Mouse (Mus musculus) limb, embryonic 14.5 days (tissue): Measurements from ENCODE around the gene Myo1a. TPM values are rescaled to one million over a fixed set of nuclear protein-coding genes. Genes with fewer than 3 reads are reported as not detected.

Source experiments
- ATAC-seq: fragments of 200-750 bp; cut with Nextera tagmentation; 2 replicates; pipeline ENCODE4 v1.8.0; 2017; ENCODE audit warnings: low read depth, moderate number of reproducible peaks, moderate TSS enrichment; ENCODE audit not compliant: low FRiP score
- DNase-seq: peaks from one replicate; pipeline ENCODE4 v3.0.0-alpha.2; 2015; ENCODE audit warnings: low spot score
- H3K27ac ChIP-seq: fragments of 300-500 bp; sonication (generic); replicated peaks from 2 replicates; pipeline ENCODE4 v1.5.1; 2014; ENCODE audit warnings: low read depth, mild to moderate bottlenecking, low read length, moderate library complexity, mixed read lengths
- H3K27me3 ChIP-seq: fragments of 300-500 bp; sonication (generic); 2 replicates; pipeline ENCODE4 v1.6.1; 2014; ENCODE audit warnings: low read length, mixed read lengths; ENCODE audit not compliant: control insufficient read depth, insufficient read depth
- H3K36me3 ChIP-seq: fragments of 300-500 bp; sonication (generic); 2 replicates; pipeline ENCODE4 v1.6.1; 2014; ENCODE audit warnings: mild to moderate bottlenecking, low read length, moderate library complexity, mixed read lengths; ENCODE audit not compliant: control insufficient read depth, insufficient read depth
- H3K4me1 ChIP-seq: fragments of 300-500 bp; sonication (generic); 2 replicates; pipeline ENCODE4 v1.6.1; 2014; ENCODE audit warnings: antibody characterized with exemption, low read length, mixed read lengths; ENCODE audit not compliant: control insufficient read depth, insufficient read depth
- H3K4me2 ChIP-seq: fragments of 300-500 bp; sonication (generic); replicated peaks from 2 replicates; pipeline ENCODE4 v1.6.1; 2014; ENCODE audit warnings: low read depth, mild to moderate bottlenecking, low read length, moderate library complexity; ENCODE audit not compliant: severe bottlenecking
- H3K4me3 ChIP-seq: fragments of 300-500 bp; sonication (generic); replicated peaks from 2 replicates; pipeline ENCODE4 v1.5.1; 2014; ENCODE audit warnings: low read length
- H3K9ac ChIP-seq: fragments of 300-500 bp; sonication (generic); 2 replicates; pipeline ENCODE4 v1.6.1; 2014; ENCODE audit warnings: mild to moderate bottlenecking, low read depth, low read length, moderate library complexity; ENCODE audit not compliant: severe bottlenecking
- H3K9me3 ChIP-seq: fragments of 300-500 bp; sonication (generic); 2 replicates; pipeline ENCODE4 v1.6.1; 2016; ENCODE audit warnings: low read length; ENCODE audit not compliant: control insufficient read depth
- POLR2A ChIP-seq: fragments of 200-500 bp; IDR thresholded peaks from 2 replicates; pipeline ENCODE4 v1.8.0; 2012; ENCODE audit warnings: inconsistent platforms, mild to moderate bottlenecking, moderate library complexity, borderline replicate concordance; ENCODE audit not compliant: insufficient read depth, insufficient read length; ENCODE audit errors: extremely low read depth
- WGBS: fragments of 180-500 bp; shearing (Covaris S2); extraction: QIAGEN DNeasy Blood & Tissue Kit; methylation state at CpG from one replicate; pipeline ENCODE4 v1.1.7; 2014; 5-methylcytosine and 5-hydroxymethylcytosine counted together
- polyA plus RNA-seq, 2 experiments: library from polyadenylated mRNA; depleted of rRNA in 1 of 2; stranded (reverse) in 1 of 2; unstranded in 1 of 2; fragments of >200 nt; fragmentation: Nextera tagmentation in 1 of 2; extraction: Ambion mirVana in 1 of 2; gene quantifications; 2 replicates each; pipeline versions ENCODE4 v1.2.1 to v1.2.3; 2012 to 2014

Gene Myo1a
- polyA plus RNA-seq, 2 experiments = 0.30 to 1.7 TPM

DNA sequence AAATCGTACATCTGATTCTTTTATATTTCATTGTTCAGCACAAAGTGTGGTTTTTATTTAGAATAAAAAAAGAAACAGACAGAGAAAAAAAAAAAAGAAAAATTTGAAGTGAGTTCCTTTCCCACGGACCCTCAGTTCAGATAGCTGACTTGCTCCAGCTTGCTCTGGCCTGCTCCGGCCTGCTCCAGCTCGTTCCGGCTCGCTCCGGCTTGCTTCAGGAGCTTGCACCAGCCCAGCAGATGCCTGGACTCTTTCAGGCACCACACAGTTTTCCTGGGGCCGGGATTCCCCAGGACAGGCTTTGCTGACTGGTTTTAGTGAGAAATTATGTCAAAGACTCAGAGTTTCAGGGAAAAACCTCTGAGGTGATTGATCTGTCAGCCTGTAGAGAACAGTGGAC is 42.3 kb downstream of the Myo1a start:
- Histone ChIP-seq H3K36me3 (peaks cover 56% of the 10 kb centered on the region), H3K27ac (no peak overlapping the region), H3K9me3 (no peaks in the 10 kb centered on the region), H3K27me3 (no peaks in the 10 kb centered on the region), H3K9ac (no peak overlapping the region), H3K4me2 (no peak overlapping the region), H3K4me1 (peaks cover 6% of the 10 kb centered on the region; the same call in 1 of the 2 replicates), H3K4me3 (no peak overlapping the region)
- DNase-seq = no peak
- no peak for TF ChIP-seq POLR2A
- no peak for ATAC-seq
- 84% methylated on average over 8 of the region's 8 CpGs for whole genome bisulfite sequencing

DNA sequence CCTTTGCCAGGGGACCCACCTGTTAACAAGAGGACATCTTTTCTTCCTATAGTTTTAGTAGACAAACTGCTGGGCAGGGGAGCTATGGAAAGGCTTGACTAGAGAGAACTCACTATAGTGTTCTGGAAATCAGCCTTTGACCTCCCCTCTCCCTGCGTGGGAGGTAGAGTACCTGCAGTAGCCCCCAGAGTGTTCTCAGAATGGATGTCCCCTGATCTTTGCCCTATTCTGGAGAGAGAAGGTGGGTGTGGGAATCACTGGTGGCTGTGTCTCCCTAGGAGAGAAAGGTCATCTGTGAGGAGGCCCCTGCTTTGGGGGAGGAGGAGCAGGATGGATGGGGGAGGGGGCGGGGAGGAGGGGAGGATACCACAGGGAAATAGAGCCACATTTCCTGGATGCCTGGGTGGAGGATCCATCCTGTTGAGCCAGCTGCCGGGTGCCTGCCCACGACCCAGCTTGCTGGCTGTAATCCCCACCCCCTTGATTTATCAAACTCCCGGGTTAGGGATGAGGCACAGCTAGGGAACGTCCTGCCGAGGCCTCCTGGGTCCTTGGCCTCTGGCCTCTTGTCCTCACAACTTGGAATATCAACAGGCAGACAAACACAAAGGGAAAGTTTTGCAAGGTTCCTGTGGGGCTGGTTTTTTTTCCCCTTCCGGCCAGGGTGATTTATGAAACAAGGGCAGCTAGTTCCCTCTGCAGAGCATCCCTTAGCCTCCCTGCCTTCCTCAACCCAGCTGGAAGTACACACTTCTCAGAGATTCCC is 44.1 kb downstream of the Myo1a start:
- DNase-seq (no peak), ATAC-seq (no peak)
- no peak overlapping the region for H3K4me2 ChIP-seq
- H3K27ac ChIP-seq = no peak overlapping the region
- peaks cover 6% of the 10 kb centered on the region; the same call in 1 of the 2 replicates for H3K4me1 ChIP-seq
- TF ChIP-seq POLR2A = no peak
- H3K27me3 ChIP-seq = no peaks in the 10 kb centered on the region
- H3K9ac ChIP-seq = 0 out of 2 replicates have a peak overlapping the region, but pooled peaks have one; percentile 25
- no peak overlapping the region for H3K4me3 ChIP-seq
- 12% methylated on average over 7 of the region's 8 CpGs for WGBS
- no peaks in the 10 kb centered on the region for H3K9me3 ChIP-seq
- H3K36me3 ChIP-seq = peaks cover 39% of the 10 kb centered on the region

DNA sequence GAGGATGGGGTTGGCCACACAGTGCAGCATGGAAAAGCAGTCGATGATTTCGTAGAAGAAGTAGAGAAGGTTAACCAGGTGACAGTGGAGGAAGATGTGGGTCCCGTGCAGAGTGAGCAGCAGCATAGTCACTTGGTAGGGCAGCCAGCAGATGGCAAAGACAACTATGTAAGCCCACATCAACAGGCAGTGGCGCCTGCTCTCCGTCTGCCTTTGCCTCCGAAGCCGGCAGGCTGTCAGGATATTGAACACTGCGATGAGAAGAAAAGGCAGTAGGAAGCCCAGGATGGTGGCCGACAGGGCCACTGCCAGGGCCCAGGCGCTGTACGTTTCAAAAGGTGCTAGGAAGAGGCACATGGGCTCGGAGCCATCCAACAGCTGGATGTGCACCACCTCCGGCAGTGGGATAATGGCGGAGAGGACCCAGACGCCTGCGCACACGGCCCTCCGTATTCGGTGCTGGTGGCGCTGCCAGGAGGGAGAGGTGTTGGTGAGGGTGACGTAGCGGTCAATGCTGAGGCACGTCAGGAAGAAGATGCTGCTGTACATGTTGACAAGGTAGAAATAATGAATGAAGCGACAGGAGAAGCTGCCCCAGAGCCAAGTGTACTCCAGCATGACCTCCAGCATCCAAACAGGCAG is 45.3 kb downstream of the Myo1a start:
- no peaks in the 10 kb centered on the region for H3K27me3 ChIP-seq
- ATAC-seq (no peak), DNase-seq (no peak)
- no peak overlapping the region for H3K27ac ChIP-seq
- H3K4me1 ChIP-seq = peaks cover 6% of the 10 kb centered on the region; the same call in 1 of the 2 replicates
- H3K4me2 ChIP-seq = peak overlapping the region; percentile 25
- no peak overlapping the region for H3K9ac ChIP-seq
- peaks cover 29% of the 10 kb centered on the region for H3K36me3 ChIP-seq
- TF ChIP-seq POLR2A = no peak
- no peaks in the 10 kb centered on the region for H3K9me3 ChIP-seq
- no peak overlapping the region for H3K4me3 ChIP-seq
- WGBS = 55% methylated on average over 24 of the region's 24 CpGs

DNA sequence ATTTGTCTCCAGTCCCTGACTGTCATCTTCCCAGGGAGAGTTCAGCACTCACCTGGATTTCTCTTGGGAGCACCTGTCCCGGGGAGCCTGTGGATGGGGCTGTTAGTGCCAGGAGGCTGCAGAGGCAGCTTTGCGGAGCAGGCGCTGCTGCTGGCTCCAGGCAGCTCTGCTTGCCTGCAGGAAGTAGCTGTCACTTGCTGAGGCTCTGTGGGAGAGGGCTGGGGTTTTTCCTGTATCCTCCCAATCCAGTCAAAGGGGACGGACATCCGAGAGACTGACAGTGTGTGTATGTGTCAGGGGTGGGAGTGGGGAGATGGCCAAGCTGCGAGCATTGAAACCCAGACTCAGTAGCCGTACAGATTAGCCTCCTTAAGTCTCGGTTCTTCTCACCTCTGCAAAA is 46.6 kb downstream of the Myo1a start, which contains the start of gene Gpr182:
Gene Gpr182 (minus strand): TSS at position 185 of the 400 bp plus-strand sequence.
- H3K4me1 ChIP-seq = peaks cover 6% of the 10 kb centered on the region; the same call in 1 of the 2 replicates
- 63% methylated on average over 8 of the region's 8 CpGs for WGBS
- H3K9ac ChIP-seq = no peak within 1 kb of the TSS
- DNase-seq = no peak
- peaks cover 18% of the 10 kb centered on the region for H3K36me3 ChIP-seq
- H3K4me2 ChIP-seq = no peak within 1 kb of the TSS
- no peak for TF ChIP-seq POLR2A
- H3K9me3 ChIP-seq = no peaks in the 10 kb centered on the region
- H3K4me3 ChIP-seq = no peak within 1 kb of the TSS
- H3K27ac ChIP-seq = no peak within 1 kb of the TSS
- ATAC-seq = no peak
- H3K27me3 ChIP-seq = no peaks in the 10 kb centered on the region

DNA sequence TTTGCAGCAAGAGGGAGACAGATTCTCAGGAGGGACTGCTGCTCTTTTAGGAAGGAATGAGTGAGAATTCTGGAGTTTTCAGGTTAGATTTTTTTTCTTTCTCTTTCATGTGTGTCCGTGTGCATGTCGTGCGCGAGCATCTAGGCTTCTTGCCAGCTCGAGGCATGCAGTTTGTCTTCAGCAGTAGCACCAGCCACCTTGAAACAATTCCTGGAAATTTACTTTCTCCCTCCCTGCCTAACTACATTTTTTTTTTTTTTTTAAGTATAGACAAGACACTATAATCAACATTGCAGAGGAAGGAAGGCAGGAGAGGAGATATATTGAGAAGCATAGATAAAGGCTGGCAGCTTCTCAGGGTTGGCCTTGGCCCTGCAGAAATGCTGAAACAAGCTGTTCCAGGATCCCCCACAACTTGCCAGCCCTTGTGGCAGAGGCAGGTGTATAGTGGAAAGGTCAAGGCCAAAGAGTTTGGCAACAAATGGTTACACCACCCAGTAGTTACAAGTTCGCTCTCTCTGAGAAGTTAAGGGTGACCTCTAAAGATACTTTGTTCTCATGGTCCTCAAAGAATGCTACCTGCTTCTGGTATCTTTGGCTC is 49.7 kb downstream of the Myo1a start:
- DNase-seq = no peak
- TF ChIP-seq POLR2A = no peak
- Histone ChIP-seq H3K9me3 (no peaks in the 10 kb centered on the region), H3K4me3 (no peak overlapping the region), H3K9ac (no peak overlapping the region), H3K27ac (no peak overlapping the region), H3K36me3 (no peaks in the 10 kb centered on the region), H3K4me2 (no peak overlapping the region), H3K27me3 (no peaks in the 10 kb centered on the region), H3K4me1 (no peaks in the 10 kb centered on the region; the same call in 1 of the 2 replicates)
- no peak for ATAC-seq
- 67% methylated on average over 6 of the region's 6 CpGs for WGBS
